Mouse (Mus musculus) brain, embryonic 14.5 days (tissue): ENCODE measurements at regions not wholly inside any gene's neighbourhood (a gene's known extent, or its start where the extent isn't known, plus 50 kb on each side); places are given as distances from the start of the nearest gene placed in this dataset.

Source experiments
- DNase-seq: peaks from one replicate; pipeline ENCODE4 v3.0.0-alpha.2; 2011; ENCODE audit warnings: low read depth
- CTCF ChIP-seq: fragments of 200-500 bp; IDR thresholded peaks from 2 replicates; pipeline ENCODE4 v1.5.1; 2012; ENCODE audit warnings: inconsistent platforms, mild to moderate bottlenecking, moderate library complexity, borderline replicate concordance; ENCODE audit not compliant: insufficient read depth, insufficient read length; ENCODE audit errors: extremely low read depth
- POLR2A ChIP-seq: fragments of 200-500 bp; IDR thresholded peaks from 2 replicates; pipeline ENCODE4 v1.6.1; 2012; ENCODE audit warnings: mild to moderate bottlenecking, inconsistent platforms, borderline replicate concordance; ENCODE audit not compliant: poor library complexity, insufficient read depth, insufficient read length, severe bottlenecking; ENCODE audit errors: extremely low read depth

- no peak for TF ChIP-seq POLR2A
- TF ChIP-seq CTCF = no peak
- DNase-seq = no peak
Measured at GRCm38 (mm10) chr10:12018281-12018680, 675.1 kb downstream of the Epm2a start.

DNA sequence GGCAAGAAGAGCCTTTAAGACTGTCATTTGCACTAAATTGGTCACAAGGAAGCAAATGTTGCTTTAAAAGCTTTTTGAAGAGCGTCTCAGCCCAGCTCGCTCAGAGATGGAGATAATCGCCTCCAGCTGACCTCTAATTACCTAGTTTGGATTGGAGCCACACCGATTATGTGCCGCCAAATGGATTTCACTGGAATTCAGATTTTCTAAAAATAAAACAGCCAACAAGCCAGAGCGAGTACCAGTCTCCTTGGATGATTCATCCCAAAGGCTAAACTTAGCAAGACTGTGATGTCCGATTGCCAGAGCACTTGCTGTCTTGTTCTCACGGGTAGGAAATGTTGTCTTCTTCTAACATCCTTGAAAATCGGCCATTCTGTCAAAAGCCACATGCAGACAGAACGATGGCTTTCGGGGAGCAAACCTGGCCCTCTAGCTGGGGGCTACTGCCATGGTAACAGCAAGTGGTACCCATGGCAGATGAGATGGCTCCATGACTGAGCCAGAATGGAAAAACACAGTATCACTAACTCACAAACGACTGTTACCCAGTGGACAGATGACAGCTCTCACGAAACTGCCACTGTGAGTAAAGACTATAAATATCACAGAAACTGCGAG is 676.1 kb downstream of the Epm2a start:
- no peak for TF ChIP-seq POLR2A
- TF ChIP-seq CTCF = no peak
- peak; percentile 62 for DNase-seq

- no peak for TF ChIP-seq POLR2A
- TF ChIP-seq CTCF = no peak
- DNase-seq = no peak
Measured at GRCm38 (mm10) chr10:12020576-12020975, 677.4 kb downstream of the Epm2a start.

- TF ChIP-seq CTCF (no peak), POLR2A (no peak)
- peak; percentile 52 for DNase-seq
Measured at GRCm38 (mm10) chr10:12035159-12035558, 692.0 kb downstream of the Epm2a start.

DNA sequence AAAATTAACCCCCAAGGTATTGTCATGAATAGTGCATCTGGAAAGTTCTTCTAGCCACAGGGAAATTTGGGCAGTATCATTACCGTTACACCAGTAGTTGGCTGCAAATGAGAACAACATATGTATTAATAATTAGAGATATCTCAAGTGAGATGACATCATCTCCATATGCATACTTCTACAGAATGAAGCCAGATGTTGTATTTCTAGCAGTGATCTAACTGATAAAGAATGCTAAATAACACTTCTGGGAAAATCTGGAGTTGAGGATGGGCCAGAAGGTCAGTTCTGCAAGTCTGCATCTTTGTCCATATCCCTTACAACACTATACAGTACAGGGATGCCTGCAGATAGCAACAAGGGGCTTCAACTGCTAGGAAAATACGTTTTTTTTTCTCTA is 702.7 kb downstream of the Epm2a start:
- TF ChIP-seq POLR2A = no peak
- no peak for TF ChIP-seq CTCF
- no peak for DNase-seq

- TF ChIP-seq CTCF = no peak
- TF ChIP-seq POLR2A = no peak
Measured at GRCm38 (mm10) chr10:12059728-12060127, 716.5 kb downstream of the Epm2a start.

DNA sequence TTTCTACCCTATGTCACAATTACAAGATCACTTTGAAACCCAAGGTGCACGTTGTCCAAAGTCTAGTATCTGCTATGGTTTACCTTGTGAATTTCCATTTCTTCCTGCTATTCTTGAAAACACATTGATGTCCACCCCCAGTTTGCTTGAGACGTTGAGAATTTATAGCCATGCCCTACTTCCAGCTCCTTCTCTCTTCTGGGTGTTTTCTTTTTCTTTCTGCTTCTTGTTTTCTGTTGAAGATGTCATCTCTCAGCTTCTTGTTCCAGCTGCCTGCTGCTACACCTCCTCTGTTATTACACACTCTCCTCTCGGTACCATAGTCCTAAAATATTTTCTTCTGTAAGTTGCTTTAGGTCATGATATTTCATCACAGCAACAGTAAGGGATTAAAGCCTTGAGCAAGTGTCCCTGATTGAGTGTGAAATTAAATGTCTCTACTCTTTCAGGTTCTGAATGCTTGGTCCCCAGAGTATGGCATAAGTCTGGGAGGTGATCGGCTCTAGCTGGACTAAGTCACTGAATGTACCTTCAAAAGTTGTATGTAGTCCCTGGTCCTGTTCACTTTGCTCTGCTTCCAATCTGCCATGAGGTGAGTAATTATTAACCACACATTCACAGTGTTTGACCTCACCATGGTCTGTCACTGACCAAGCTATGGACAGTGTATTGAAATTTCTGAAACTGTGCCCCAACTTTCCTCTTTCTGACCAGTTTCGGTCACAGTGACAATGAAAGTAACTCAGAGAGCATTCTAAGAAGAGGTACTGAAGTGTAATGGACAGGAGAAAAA is 718.1 kb downstream of the Epm2a start:
- TF ChIP-seq POLR2A (no peak), CTCF (no peak)
- no peak for DNase-seq

More at GRCm38 (mm10) chr10:12059728-12060127, 716.5 kb downstream of the Epm2a start:
- no peak for DNase-seq

- DNase-seq = no peak
- TF ChIP-seq CTCF (no peak), POLR2A (no peak)
Measured at GRCm38 (mm10) chr10:12062302-12062701, 719.1 kb downstream of the Epm2a start.

DNA sequence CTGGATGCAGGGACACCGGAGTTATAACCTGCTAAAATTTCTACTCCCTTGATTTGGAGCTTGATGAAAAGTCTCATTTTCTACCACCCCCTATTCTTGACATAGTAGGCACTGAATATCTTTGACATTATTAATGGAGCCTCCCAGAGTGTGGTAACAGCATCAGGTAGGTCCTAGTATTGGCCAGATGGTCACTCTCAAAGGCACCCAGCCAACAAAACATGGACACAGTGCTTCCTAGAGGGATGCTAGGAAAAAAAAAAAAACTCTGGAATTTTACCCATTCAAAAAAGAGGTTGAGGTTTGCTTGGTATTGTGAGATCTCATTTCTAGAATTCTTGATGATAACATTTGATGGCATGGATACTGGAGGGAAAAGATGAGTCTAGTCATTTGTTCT is 740.8 kb downstream of the Epm2a start:
- no peak for TF ChIP-seq CTCF
- TF ChIP-seq POLR2A = no peak
- no peak for DNase-seq

DNA sequence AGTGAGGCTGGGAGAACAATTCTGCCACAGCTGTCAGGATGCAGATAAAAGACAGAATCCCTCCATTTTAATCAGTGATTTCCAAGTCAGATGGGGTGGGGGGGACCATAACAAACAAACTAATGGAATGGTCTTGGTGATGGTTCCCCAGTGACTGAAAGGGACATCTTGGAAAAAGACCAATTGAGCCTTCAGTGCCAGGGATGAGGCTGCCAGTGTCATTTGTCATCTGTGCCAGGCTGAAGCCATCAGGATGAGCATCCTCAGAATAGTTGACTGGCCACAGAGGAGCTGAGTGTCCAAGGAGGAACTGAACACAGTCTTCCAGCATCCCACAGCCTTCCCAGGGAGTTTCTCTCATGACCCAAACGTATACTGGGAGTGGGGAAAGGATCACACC is 749.3 kb downstream of the Epm2a start:
- TF ChIP-seq POLR2A (no peak), CTCF (no peak)
- DNase-seq = no peak

GRCm38 (mm10) chr10:12096678-12097077 is 753.5 kb downstream of the Epm2a start:
- no peak for DNase-seq
- TF ChIP-seq POLR2A = no peak

- peak; percentile 95 for DNase-seq
- TF ChIP-seq CTCF = no peak
Measured at GRCm38 (mm10) chr10:12107001-12107418, 762.2 kb downstream of the Utrn start.

DNA sequence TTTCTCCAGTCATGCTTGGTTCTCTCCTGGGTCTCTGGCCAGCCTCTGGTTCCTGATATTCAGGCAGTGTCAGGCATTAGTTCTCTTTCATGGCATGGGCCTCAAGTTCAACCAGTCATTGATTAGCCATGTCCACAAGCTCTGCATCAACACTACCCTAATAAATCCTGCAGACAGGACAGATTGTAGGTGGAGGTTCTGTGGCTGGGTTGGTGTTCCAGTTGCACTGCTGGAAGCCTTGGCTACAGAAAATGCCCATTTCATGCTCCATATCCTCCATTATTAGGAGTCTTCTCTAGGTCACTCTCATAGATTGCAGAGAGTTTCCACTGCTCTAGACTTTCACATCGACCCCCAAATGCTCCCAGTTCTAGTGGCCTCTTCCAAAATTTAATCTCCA is 757.4 kb downstream of the Utrn start:
- TF ChIP-seq POLR2A (no peak), CTCF (no peak)
- no peak for DNase-seq

DNA sequence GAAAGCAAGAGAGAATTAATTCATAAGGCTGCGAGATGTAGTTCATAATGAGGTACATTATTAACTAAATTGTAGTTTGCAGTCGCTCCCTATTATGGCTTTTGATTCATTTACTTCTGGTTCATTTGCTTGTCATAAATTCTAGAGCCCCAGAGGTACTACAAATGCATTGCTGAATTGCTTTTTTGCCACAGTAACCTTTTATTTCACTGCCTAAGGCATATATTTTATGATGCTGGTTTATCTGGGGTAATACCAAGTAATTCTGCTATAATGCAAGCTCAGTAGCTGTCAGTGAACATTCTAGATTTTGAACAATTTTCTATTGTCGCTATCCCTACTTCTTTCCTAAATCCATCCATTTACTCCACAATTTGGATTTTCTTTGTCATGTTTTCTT is 753.4 kb downstream of the Utrn start:
- no peak for DNase-seq
- no peak for TF ChIP-seq CTCF
- no peak for TF ChIP-seq POLR2A
